Mouse (Mus musculus): ENCODE data around the gene Fam84b. TPM values are rescaled to one million over a fixed set of nuclear protein-coding genes. Genes with fewer than 3 reads are reported as not detected.

Fam84b gene
- polyA plus RNA-seq, 1 experiment from 2014 or later = 10.6 TPM

- Histone ChIP-seq H3K27me3 (replicated peaks; ENCODE audit: control insufficient read depth, insufficient read depth, low read length) (no peaks in the 10 kb centered on the region), H3K9ac (ENCODE audit: low read depth, low read length) (peak overlapping the region; percentile 87), H3K36me3 (ENCODE audit: control insufficient read depth, insufficient read depth, low read length) (no peaks in the 10 kb centered on the region), H3K4me3 (ENCODE audit: low read length) (peak overlapping the region; percentile 85), H3K4me2 (ENCODE audit: low read length) (peak overlapping the region; percentile 100), H3K4me1 (ENCODE audit: control insufficient read depth, insufficient read depth, low read depth, low read length) (peaks cover 10% of the 10 kb centered on the region), H3K27ac (ENCODE audit: low read depth, low read length) (peak overlapping the region; percentile 81), H3K9me3 (ENCODE audit: control insufficient read depth, low read length) (no peaks in the 10 kb centered on the region)
- 1% methylated on average over 66 of the region's 68 CpGs for WGBS
- ATAC-seq = peak; percentile 87
These were observed 30.6 kb downstream of the Fam84b start for GRCm38 (mm10) chr15:60822803-60823619.

GRCm38 (mm10) chr15:60822101-60822802, 31.3 kb downstream of the Fam84b start:
- ATAC-seq = no peak; the same call in 1 of the 2 replicates
- Histone ChIP-seq H3K27me3 (replicated peaks; ENCODE audit: control insufficient read depth, insufficient read depth, low read length) (no peaks in the 10 kb centered on the region), H3K9me3 (ENCODE audit: control insufficient read depth, low read length) (no peaks in the 10 kb centered on the region), H3K4me2 (ENCODE audit: low read length) (peak overlapping the region; percentile 100), H3K27ac (ENCODE audit: low read depth, low read length) (peak overlapping the region; percentile 81), H3K9ac (ENCODE audit: low read depth, low read length) (peak overlapping the region; percentile 87), H3K4me1 (ENCODE audit: control insufficient read depth, insufficient read depth, low read depth, low read length) (peaks cover 10% of the 10 kb centered on the region), H3K4me3 (ENCODE audit: low read length) (peak overlapping the region; percentile 85), H3K36me3 (ENCODE audit: control insufficient read depth, insufficient read depth, low read length) (no peaks in the 10 kb centered on the region)
- WGBS = 2% methylated on average over 10 of the region's 10 CpGs

DNA sequence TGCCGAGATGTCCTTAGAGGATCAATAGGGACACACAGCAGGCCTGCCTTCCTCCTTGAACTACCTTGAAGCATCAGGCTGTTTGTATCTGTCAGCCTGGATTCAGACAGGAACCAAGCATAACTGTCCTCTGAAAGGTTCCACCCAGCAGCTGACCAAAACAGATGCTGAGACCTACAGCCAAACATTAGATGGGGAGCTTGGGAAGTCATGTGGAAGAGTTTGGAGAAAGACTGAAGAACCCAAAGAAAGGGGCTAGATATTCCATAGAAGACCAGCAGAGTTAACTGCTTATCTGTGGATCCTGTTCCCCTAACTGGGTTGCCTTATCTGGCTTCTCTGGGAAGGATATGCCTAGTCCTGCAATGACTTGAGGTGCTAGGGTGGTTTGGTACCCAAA, 35.1 kb downstream of the Fam84b start:
- Histone ChIP-seq H3K4me3 (ENCODE audit: low read length) (no peak overlapping the region), H3K36me3 (ENCODE audit: control insufficient read depth, insufficient read depth, low read length) (no peaks in the 10 kb centered on the region), H3K4me2 (ENCODE audit: low read length) (no peak overlapping the region), H3K27ac (ENCODE audit: low read depth, low read length) (no peak overlapping the region), H3K9me3 (ENCODE audit: control insufficient read depth, low read length) (no peaks in the 10 kb centered on the region), H3K27me3 (replicated peaks; ENCODE audit: control insufficient read depth, insufficient read depth, low read length) (no peaks in the 10 kb centered on the region), H3K4me1 (ENCODE audit: control insufficient read depth, insufficient read depth, low read depth, low read length) (peaks cover 9% of the 10 kb centered on the region), H3K9ac (ENCODE audit: low read depth, low read length) (no peak overlapping the region)
- WGBS = 81% methylated on average over 1 of the region's 1 CpGs
- no peak for ATAC-seq

DNA sequence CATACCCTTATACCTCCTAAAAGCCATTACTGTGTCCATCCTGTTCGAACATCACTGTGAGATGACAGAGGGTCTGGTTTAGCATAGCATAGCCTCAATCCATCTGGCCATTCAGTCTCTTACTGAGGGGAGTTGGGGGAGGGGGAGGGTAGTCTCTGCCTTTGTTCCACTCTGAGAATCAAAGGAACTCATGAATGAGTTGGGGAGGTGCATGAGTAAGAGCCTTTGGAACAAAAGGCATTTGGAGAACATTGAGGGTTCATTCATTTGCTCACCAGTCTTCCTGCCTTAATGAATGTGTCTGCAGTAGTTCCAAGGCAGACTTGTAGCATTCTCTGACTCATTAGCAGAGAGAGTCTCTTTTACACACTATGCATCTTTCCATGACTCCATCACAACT, 37.1 kb downstream of the Fam84b start:
- H3K4me1 ChIP-seq (ENCODE audit: control insufficient read depth, insufficient read depth, low read depth, low read length) = no peaks in the 10 kb centered on the region
- no peak overlapping the region for H3K4me2 ChIP-seq (ENCODE audit: low read length)
- ATAC-seq = no peak
- no peak overlapping the region for H3K27ac ChIP-seq (ENCODE audit: low read depth, low read length)
- H3K9me3 ChIP-seq (ENCODE audit: control insufficient read depth, low read length) = no peaks in the 10 kb centered on the region
- H3K36me3 ChIP-seq (ENCODE audit: control insufficient read depth, insufficient read depth, low read length) = no peaks in the 10 kb centered on the region
- no peaks in the 10 kb centered on the region for H3K27me3 ChIP-seq (replicated peaks; ENCODE audit: control insufficient read depth, insufficient read depth, low read length)
- no peak overlapping the region for H3K4me3 ChIP-seq (ENCODE audit: low read length)
- no peak overlapping the region for H3K9ac ChIP-seq (ENCODE audit: low read depth, low read length)
- whole genome bisulfite sequencing = 46% methylated on average over 1 of the region's 1 CpGs

GRCm38 (mm10) chr15:60814542-60814941, 39.0 kb downstream of the Fam84b start:
- Histone ChIP-seq H3K4me3 (ENCODE audit: low read length) (no peak overlapping the region), H3K4me1 (ENCODE audit: control insufficient read depth, insufficient read depth, low read depth, low read length) (no peaks in the 10 kb centered on the region), H3K9me3 (ENCODE audit: control insufficient read depth, low read length) (no peaks in the 10 kb centered on the region), H3K4me2 (ENCODE audit: low read length) (no peak overlapping the region), H3K27me3 (replicated peaks; ENCODE audit: control insufficient read depth, insufficient read depth, low read length) (no peaks in the 10 kb centered on the region), H3K9ac (ENCODE audit: low read depth, low read length) (no peak overlapping the region), H3K36me3 (ENCODE audit: control insufficient read depth, insufficient read depth, low read length) (no peaks in the 10 kb centered on the region), H3K27ac (ENCODE audit: low read depth, low read length) (no peak overlapping the region)
- ATAC-seq = no peak
- WGBS = 89% methylated on average over 3 of the region's 3 CpGs

DNA sequence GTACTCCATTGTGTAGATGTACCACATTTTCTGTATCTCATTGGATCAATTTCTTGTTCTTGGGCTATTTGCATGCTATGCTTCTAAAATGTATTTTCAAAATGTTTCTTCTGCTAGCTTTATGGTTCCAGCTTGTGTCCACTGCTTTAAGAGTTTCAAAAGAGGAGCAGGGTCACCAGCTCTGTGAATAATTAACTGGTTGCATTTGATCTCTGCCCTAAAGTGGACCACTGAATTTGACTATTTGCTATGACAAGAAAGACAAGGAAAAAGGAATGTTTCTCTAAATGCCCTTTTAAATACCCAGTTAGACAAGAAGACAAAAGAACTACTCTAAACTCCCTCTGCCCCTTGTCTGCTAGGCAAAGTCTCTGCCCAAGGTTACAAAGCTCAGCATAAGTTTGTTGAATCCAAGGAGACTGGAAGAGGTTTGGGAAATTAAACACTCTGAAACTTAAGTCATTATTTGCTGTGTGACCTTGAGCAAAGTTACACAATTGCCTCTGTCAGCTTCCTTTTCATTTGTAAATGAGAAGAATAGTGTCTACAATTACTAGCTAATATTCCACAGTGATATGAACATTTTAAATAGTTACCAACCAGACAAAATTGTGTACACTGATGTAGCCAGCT, 60.4 kb downstream of the Fam84b start:
- Histone ChIP-seq H3K4me1 (ENCODE audit: control insufficient read depth, insufficient read depth, low read depth, low read length) (no peaks in the 10 kb centered on the region), H3K4me2 (ENCODE audit: low read length) (no peak overlapping the region), H3K9me3 (ENCODE audit: control insufficient read depth, low read length) (peaks cover 2% of the 10 kb centered on the region; the same call in 1 of the 2 replicates), H3K27ac (ENCODE audit: low read depth, low read length) (no peak overlapping the region), H3K9ac (ENCODE audit: low read depth, low read length) (no peak overlapping the region), H3K36me3 (ENCODE audit: control insufficient read depth, insufficient read depth, low read length) (no peaks in the 10 kb centered on the region), H3K27me3 (replicated peaks; ENCODE audit: control insufficient read depth, insufficient read depth, low read length) (no peaks in the 10 kb centered on the region), H3K4me3 (ENCODE audit: low read length) (no peak overlapping the region)
- no peak for ATAC-seq

DNA sequence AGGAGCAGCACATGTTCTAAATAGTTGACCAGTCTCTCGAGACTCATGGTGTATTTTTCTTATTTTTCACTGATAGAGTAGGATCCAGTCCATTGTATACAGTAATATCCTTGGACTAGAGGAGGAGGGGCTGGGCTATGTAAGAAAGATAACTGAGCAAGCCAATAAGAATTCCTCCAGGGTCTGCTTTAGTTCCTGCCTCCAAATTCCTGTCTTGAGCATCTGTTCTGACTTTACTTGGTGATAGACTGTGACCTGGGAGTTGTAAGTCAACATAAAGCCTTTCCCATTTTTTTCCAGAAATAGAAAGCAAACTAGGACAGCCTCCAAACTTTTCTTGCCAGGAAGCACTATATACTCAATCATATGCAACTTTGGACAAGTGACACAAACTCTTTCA, 64.5 kb downstream of the Fam84b start:
- Histone ChIP-seq H3K9ac (ENCODE audit: low read depth, low read length) (no peak overlapping the region), H3K36me3 (ENCODE audit: control insufficient read depth, insufficient read depth, low read length) (no peaks in the 10 kb centered on the region), H3K4me2 (ENCODE audit: low read length) (no peak overlapping the region), H3K9me3 (ENCODE audit: control insufficient read depth, low read length) (peaks cover 2% of the 10 kb centered on the region; the same call in 1 of the 2 replicates), H3K27me3 (replicated peaks; ENCODE audit: control insufficient read depth, insufficient read depth, low read length) (no peaks in the 10 kb centered on the region), H3K4me3 (ENCODE audit: low read length) (no peak overlapping the region), H3K4me1 (ENCODE audit: control insufficient read depth, insufficient read depth, low read depth, low read length) (no peaks in the 10 kb centered on the region), H3K27ac (ENCODE audit: low read depth, low read length) (no peak overlapping the region)
- ATAC-seq = no peak
- 66% methylated on average over 1 of the region's 1 CpGs for WGBS

DNA sequence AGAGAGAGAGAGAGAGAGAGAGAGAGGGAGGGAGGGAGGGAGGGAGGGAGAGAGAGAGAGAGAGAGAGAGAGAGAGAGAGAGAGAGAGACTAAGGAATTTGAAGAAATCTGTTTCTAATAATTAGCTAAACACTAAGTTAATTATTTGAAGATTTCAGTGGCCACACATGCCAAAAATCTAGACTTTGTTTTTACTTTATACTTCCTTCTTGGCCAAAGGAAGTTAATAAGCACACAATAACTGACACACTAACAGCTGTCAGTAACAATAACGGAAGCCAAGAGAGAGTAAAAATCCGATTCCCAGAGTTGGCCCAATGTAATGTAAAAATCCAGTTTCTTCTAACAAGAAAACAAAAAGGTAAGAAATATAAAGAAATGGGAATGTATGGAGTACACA, 69.8 kb downstream of the Fam84b start:
- H3K9ac ChIP-seq (ENCODE audit: low read depth, low read length) = no peak overlapping the region
- 76% methylated on average over 2 of the region's 2 CpGs for WGBS
- H3K36me3 ChIP-seq (ENCODE audit: control insufficient read depth, insufficient read depth, low read length) = no peaks in the 10 kb centered on the region
- no peak for ATAC-seq
- H3K27ac ChIP-seq (ENCODE audit: low read depth, low read length) = no peak overlapping the region
- no peak overlapping the region for H3K4me3 ChIP-seq (ENCODE audit: low read length)
- no peaks in the 10 kb centered on the region for H3K4me1 ChIP-seq (ENCODE audit: control insufficient read depth, insufficient read depth, low read depth, low read length)
- H3K4me2 ChIP-seq (ENCODE audit: low read length) = no peak overlapping the region
- H3K27me3 ChIP-seq (replicated peaks; ENCODE audit: control insufficient read depth, insufficient read depth, low read length) = no peaks in the 10 kb centered on the region
- no peaks in the 10 kb centered on the region for H3K9me3 ChIP-seq (ENCODE audit: control insufficient read depth, low read length)

DNA sequence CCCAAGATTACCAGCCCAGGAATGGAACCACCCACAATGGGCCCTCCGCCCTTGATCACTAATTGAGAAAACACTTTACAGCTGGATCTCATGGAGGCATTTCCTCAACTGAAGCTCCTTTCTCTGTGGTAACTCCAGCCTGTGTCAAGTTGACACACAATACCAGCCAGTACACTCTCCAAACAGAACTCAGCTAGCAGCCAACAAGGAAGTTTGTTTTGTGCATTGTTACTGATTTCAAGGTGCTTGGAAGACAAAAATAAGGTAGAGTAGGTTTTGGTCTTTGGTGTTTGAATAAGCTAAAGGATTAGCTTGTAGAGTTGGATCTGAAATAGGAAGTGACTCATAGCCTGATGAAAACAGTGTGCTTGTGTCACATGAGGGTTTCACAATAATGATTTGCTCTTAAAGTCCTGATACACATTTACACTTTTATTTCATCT, 74.0 kb downstream of the Fam84b start:
- 100% methylated on average over 1 of the region's 1 CpGs for WGBS
- H3K4me3 ChIP-seq (ENCODE audit: low read length) = no peak overlapping the region
- H3K4me1 ChIP-seq (ENCODE audit: control insufficient read depth, insufficient read depth, low read depth, low read length) = no peaks in the 10 kb centered on the region
- H3K4me2 ChIP-seq (ENCODE audit: low read length) = no peak overlapping the region
- H3K27me3 ChIP-seq (replicated peaks; ENCODE audit: control insufficient read depth, insufficient read depth, low read length) = no peaks in the 10 kb centered on the region
- H3K36me3 ChIP-seq (ENCODE audit: control insufficient read depth, insufficient read depth, low read length) = no peaks in the 10 kb centered on the region
- no peak for ATAC-seq
- no peaks in the 10 kb centered on the region for H3K9me3 ChIP-seq (ENCODE audit: control insufficient read depth, low read length)
- no peak overlapping the region for H3K9ac ChIP-seq (ENCODE audit: low read depth, low read length)
- no peak overlapping the region for H3K27ac ChIP-seq (ENCODE audit: low read depth, low read length)
